Mouse (Mus musculus) adrenal gland, postnatal 4 days (tissue): Measurements from ENCODE around the gene Eya2. TPM values are rescaled to one million over a fixed set of nuclear protein-coding genes. Genes with fewer than 3 reads are reported as not detected.
A peak's percentile ranks its signal among the peaks of the same experiment; 100 is the strongest.

Experiments used
- DNase-seq, 2 experiments: peaks; one replicate each; pipeline ENCODE4 v3.0.0; 2021 to 2022; ENCODE audit warnings: low spot score in 2 of 2, mixed read lengths in 2 of 2
- total RNA-seq, 2 experiments: library from RNA; stranded (reverse); gene quantifications; 2 replicates each; pipeline ENCODE4 v1.2.3; 2021

Eya2 gene
- total RNA-seq, 2 experiments from 2014 or later = 4.2 to 6.1 TPM

DNA sequence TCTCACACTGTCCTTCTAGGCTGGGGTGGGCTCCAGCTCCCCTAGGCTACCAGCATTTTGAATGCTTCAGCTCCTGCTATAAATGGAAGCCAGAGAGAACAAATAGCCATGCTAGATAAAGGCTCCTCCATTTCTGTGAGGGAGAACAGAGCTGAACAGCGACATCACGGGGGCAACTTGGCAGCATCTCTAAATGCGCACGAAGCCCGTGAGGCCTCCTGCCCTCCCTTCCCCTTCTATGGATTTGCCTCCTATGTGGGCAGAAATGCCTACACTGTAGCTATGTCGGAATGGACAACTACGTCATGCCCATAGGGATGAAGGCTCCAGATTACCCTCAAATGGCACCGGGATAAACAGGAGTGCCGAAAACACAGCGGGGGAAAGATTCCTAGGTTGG lies 222.6 kb downstream of the Eya2 start:
- DNase-seq = no peak

DNA sequence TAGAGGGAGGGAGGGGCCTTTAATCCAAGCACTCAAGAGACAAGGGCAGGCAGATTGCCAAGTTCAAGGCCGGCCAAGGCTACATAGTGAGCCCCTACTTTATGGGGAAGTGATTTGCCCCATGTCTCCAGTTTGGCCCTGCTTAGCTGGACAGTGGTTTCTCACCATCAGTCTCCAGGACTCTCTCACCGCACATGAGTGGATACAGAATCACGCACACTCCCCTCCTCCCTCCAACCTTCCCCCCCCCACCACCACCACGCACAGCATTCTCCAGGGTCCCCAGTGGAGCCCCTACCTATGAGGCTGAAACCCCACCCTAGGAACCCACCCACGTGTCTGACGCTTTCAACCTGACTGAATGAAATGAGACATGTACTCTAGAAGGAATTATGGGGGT lies 223.7 kb downstream of the Eya2 start:
- no peak for DNase-seq

DNA sequence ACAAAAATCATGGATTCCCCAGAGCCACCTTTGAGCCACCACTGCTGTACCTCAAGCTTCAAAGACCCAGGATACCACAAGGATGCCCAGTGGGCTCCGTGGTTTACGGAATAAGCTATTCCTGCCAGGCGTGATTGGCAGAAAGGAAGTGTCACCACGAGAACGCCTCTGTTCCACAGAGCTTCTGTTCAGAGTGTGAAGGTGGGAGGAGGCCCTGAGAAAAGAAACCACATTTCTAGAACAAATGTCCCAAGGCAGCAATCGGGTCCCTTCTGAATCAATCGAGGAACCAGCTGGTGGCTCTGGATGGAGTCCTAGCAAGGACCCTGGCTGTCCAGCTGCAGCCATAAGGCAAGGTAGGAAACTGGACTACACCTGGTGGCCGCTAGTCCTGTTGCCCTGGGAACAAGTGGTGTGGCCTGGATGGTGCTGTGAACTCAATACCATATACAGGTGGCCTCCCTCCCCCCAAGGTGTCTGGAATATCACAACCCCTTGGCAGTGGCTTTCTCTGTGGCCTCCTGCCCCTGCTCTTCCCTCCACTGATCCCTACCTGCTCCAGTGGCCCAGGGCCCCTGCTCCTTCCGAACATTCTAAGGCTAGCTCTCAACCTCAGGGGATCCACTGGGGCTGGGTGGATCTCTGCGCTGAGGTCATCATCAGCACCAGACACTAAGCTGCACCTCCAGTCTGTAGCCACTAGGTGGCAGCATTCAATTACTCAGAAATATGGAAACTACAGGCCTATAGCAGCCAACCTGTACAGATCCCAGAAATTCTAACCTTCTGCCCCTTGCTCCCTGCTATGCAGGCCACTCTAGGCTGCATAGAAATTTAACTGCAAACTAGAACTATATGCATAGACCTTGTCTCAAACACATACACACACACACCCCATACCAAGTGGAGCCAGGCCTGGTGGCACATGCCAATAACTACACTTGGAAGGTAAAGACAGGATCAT lies 224.4 kb downstream of the Eya2 start:
- DNase-seq = peak in 1 of 2 experiments; percentile 36

DNA sequence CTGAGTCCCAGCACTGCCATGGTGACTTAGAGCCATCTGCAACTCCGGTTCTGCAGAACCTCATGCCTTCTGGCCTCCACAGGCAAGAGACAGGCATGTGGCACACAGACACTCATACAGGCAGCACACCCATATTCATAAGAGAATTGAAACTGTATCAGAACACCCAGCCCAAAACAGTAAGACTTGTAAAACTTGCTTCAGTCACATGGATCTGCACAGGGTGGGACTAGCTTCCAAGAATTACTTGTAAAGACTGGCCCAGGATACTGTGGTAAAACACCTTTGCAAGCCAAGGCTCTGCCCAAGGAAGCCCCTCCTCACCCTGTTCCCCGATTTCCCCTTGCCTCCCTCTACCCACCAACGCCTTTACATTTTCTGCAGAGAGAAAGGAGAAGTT lies 225.2 kb downstream of the Eya2 start:
- DNase-seq = no peak

DNA sequence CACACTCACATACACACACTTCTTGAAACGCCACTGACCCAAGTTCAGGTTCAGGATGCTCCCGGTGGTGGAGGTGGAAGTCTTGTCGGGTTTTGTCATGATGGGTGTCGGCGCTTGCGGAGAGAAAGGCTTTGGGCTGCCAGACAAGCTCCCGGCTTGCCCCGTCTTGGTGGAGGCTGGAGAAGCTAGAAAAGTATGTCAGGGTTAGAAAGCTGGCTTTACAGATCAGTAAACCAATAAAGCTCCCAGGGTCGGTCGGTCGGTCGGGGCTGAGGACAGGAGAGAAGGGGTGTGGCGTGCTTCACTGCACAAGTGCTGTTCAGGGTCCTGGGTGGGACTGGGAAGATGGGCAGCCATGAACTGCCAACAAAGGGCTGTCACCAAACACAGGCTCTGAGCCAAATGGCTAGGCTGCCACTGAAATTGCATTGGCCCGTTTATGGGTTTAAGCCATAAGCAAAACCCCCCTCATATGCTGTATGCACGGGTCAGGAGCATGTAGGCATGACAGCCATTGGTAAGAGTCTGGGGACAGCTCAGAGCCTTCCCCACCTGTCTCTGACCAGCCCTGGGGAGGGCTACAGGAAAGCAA lies 225.8 kb downstream of the Eya2 start:
- DNase-seq = no peak

Other genes with a start within 250 kb of the Eya2 start
- under 1 TPM in 1 of 2 experiments, not detected in 1; 0.34 TPM for gene Zfp663, start 226.3 kb upstream of the Eya2 start, total RNA-seq
- gene Zfp334, start 206.8 kb upstream of the Eya2 start, total RNA-seq = 1 to 10 TPM; 8.9 to 9.1 TPM
- under 1 TPM; 0.08 to 0.45 TPM for gene Ocstamp, start 194.6 kb upstream of the Eya2 start, total RNA-seq
- gene Slc13a3, start 121.8 kb upstream of the Eya2 start, total RNA-seq = 10 to 100 TPM; 10.3 to 17.0 TPM
- 10 to 100 TPM; 18.1 to 19.1 TPM for gene Trp53rka, start 101.7 kb upstream of the Eya2 start, total RNA-seq
- 1 to 10 TPM; 2.1 to 2.3 TPM for gene Slc2a10, start 91.2 kb upstream of the Eya2 start, total RNA-seq